Mouse (Mus musculus) cerebellum, adult 9-10 months (tissue): ENCODE results near the gene Hmgb3.
"Not testable (repeated sequence)": the region's sequence is repeated elsewhere in the genome, so short reads cannot be mapped to it uniquely, and the experiment has no call there.

ENCODE experiments used
- DNase-seq: peaks from one replicate; pipeline ENCODE4 v3.0.0; 2022

The Hmgb3 gene

GRCm38 (mm10) chrX:71555415-71556114 lies at the start of gene Hmgb3:
Gene Hmgb3 (plus strand): TSS chrX:71555918.
- DNase-seq, result peak; percentile 71

DNA sequence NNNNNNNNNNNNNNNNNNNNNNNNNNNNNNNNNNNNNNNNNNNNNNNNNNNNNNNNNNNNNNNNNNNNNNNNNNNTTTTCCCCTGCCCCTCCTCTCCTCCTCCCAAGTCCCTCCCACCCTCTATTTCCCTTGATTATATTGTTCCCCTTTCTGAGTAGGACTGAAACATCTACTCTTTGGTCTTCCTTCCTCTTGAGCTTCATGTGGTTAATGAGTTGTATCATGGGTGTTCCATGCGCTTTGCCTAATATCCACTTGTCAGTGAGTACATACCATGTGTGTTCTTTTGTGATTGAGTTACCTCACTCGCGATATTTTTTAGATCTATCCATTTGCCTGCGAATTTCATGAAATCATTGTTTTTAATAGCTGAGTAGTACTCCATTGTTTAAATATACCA lies 49.1 kb upstream of the Hmgb3 start:
- DNase-seq, result not testable (repeated sequence)

DNA sequence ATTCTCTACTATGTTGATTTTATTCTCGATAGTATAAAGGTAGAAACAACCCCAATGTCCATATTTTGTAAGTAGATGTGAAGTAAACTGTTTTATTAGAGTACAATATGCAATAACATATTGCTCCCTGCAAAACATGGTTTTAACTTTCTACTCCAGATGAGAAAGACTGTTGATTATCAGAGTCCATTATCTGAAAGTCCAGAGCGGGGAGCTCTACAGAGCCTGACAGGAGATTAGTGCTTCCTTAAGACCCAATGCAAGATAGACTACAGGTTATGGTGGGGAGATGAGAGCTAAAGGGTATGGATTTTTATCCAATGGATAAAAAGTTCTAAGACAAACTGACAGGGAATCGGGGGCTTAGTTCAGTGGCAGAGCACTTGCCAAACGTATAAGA lies 36.5 kb upstream of the Hmgb3 start:
- DNase-seq, result no peak

DNA sequence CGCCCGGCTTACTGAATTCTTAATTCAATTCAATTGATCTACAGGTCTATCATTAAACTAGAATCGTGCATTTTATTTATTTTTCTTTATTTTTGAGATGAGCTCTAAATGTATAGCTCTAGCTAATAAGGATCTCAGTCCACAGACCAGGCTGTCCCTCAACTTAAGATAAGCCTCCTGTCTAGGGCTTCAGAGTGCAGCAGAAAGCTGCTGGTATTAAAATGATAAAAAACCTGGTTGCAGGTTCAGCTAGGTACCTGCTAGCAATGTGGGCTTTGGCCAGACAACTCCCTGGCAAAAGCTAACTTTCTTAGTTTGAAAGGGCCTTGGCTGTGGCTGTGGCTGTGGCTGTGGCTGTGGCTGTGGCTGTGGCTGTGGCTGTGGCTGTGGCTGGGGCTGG lies 32.8 kb upstream of the Hmgb3 start:
- no peak for DNase-seq

- DNase-seq, result no peak
Observed at GRCm38 (mm10) chrX:71524310-71524709, 31.4 kb upstream of the Hmgb3 start.

DNA sequence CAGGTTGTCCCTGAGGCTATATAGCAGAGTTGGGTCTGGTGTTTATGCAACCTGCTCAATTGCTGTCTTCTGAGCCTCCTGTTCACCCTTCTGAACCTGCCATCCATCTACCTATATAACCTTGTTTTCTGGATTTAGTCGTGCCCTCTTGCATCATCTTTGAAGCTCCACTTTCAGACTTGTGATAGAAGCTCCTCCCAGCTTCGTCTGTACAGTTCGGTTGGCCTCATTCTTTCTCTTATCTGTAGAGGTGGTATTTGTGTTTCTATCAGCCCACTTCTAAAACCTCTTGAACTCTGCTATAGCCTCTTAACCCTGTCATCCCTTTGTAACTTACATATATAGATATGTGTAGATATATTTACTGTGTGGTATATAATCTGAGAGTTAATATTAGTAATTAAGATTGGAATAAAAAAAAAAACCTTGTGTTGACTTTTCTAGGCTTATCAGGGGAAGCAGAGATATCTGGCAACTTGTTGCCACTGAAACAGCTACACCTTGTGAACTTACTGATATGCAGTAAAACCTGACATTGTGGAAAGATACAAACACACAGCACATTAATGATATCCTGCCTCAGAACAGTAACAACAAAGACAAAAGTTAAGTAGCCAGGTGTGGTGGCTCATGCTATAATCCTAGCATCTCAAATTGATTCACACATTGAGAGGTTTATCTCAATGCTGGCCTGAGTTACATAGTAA lies 30.0 kb upstream of the Hmgb3 start:
- no peak for DNase-seq

DNA sequence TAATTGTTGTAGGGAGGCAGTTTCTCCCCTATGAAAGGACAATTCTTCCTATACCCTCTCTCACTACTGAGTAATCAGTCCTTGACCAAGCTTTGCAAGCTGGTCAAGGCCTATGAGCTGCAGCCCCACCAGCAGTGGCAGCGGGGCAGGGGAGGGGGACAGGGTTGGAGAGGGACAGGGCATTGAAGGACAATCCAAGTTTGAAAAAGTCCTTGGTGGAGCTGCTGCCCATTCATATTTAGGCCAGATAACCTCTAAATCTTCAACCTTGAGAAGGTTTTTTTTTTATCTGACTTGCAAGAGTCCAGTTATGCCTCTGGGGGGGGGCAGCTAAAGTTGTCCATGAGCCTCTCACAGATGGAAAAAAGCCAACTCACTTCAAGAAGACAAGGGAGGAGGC lies 28.3 kb upstream of the Hmgb3 start:
- no peak for DNase-seq

DNA sequence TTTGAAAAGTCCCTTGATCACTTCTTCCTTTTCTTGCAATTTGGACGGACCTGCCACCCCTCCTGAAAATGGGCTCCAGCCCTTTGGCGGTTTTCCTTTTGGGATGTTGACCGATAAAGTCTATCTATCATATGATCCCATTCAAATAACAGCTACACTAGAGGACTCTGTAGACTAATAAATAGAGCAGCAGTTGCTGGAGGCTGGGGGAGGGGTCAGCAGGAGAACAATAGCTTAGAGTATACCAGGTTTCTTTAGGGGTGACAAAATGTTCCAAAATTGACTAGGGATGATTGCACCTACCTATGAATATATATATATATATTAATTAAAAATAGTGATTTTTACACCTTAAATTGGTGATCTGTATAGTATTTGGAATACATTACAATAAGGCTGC lies 27.6 kb upstream of the Hmgb3 start:
- no peak for DNase-seq

DNA sequence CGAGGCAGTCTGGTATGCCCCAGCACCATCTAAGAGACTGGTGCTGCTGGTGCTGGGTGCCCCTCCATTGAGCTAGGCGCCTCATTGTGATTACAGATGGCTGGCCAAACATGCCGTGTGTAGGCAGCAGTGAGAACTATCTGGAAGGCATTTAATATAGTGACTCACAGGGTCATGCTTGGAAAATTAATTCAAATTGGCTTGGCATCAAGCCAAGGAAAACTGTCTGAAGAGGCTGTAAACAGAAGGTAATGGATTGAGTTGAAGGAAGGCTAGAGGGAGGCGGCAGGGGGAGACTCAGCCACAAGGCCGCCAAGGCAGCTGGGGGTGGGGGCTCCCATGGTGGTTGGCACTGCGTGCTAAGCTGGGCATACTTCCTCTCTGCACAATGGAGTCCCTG lies 27.1 kb upstream of the Hmgb3 start:
- no peak for DNase-seq

DNA sequence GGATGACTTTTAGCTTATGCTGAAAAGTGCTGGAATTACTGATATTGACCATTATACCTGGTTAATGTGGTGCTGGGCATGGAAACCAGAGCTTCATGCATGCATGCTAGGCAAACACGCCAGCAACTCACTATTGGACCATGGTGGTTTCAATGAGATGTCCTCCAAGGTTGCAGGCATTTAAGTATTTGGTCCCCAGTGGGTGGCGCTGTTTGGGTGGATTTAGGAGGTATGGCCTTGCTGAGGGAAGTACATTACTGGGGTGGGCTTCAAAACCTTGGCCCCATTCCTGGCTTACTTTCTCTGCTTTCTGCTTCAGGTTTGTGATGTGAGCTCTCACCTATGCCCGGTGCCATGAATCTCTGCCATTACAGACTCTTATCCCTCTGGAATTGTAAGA lies 23.1 kb upstream of the Hmgb3 start:
- DNase-seq, result no peak

DNA sequence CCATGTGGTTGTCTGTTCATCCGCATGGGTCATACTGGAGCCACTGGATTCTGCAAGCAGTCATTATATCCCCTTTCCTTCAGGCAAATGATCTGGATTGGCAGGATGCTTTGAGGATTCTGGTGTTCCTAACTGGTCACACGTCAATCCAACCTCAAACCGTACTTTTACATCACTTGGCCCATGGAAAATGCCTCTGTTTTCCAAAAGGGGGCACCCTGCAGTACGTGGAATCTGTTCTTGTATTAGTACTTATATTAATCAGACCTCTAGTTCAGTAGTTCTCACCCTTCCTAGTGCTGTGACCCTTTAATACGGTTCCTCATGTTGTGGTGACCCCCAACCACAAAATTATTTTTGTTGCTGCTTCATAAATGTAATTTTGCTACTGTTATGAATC lies 21.6 kb upstream of the Hmgb3 start:
- DNase-seq, result no peak

GRCm38 (mm10) chrX:71537791-71538190 lies 17.9 kb upstream of the Hmgb3 start:
- no peak for DNase-seq

- DNase-seq, result no peak
Observed at GRCm38 (mm10) chrX:71540821-71541510, 14.8 kb upstream of the Hmgb3 start.

DNA sequence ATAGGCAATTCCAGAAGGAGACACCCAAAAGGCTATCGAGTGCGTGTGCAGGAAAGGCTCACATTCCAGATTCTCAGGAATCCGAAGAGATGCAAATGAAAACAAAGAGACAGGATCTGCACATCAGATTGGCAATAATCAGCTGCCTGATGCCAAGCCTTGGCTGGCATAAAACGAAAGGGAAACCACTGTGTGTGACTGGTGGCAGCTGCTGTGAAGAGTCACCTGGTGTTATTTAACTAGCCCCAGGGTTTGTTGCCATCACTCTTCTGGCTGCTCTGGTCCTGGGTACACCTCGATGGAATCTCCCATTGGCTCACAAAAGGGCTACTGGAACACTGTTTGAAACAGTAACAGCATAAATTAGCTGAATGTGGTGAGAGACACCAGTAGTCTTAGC lies 11.0 kb upstream of the Hmgb3 start:
- no peak for DNase-seq

DNA sequence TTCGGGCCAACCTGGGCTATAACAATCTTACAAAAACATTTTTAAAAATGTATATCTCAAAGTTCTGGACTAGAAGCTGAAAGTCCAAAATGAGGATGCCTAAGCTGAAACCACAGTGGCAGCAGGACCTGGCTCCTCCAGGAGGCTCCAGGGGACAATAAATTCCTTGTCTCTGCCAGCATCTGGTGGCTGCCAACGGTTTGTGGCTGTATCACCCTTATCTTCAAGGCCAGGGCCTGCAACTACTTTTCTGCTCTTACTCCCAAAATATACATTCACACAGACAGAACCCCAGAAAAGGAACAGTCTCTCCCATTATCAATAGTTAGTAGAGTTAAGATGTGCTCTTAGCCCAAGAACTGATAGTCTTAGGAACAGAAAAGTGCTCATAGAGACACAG lies 10.6 kb upstream of the Hmgb3 start:
- DNase-seq, result no peak

GRCm38 (mm10) chrX:71556115-71556941 lies 610 bp downstream of the Hmgb3 start:
- DNase-seq, result no peak

DNA sequence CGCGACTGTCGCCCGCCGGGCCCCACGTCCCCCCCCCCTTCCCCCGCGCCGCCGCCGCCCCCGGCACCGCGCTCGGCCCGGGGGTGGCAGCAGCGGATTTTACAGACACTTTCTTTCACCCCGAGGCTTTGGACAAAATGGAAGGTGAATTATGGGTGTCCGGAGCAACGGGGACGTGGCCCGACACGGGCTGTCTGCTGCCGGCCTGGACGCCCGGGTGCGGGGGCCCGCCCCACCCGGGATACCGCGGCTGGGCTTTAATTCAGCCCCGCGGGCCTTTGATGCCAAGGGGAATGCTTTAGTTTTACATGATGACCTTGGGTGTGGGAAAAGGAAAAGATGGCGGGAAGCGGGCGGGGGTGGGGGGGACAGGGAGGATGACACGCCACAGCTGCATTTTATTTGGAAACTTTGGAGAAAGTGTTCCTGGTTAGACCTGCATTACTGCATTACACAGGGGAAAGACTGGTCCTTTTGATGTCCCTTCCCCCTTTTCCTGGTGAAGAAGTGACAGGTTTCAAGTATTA lies 1.3 kb downstream of the Hmgb3 start:
- DNase-seq, result no peak

DNA sequence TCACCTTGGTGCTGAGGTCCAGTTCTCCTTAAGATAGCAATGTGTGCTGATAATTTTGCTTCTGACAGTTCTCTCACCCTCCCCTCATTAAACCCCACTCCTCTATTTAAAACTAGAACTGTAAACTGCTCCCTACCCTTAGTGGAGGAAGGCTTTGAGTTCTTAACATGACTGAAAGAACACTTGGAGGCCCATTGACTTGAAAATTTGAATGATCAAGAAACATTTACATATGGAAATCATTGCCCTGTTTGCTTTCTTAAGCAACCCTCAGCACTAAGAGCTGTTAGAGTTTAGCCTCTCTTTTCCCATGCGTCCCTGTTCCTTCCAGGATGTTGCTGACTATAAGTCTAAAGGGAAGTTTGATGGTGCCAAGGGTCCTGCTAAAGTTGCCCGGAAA lies 3.6 kb downstream of the Hmgb3 start:
- no peak for DNase-seq

- no peak for DNase-seq
Observed at GRCm38 (mm10) chrX:71560796-71561195, 5.1 kb downstream of the Hmgb3 start.

DNA sequence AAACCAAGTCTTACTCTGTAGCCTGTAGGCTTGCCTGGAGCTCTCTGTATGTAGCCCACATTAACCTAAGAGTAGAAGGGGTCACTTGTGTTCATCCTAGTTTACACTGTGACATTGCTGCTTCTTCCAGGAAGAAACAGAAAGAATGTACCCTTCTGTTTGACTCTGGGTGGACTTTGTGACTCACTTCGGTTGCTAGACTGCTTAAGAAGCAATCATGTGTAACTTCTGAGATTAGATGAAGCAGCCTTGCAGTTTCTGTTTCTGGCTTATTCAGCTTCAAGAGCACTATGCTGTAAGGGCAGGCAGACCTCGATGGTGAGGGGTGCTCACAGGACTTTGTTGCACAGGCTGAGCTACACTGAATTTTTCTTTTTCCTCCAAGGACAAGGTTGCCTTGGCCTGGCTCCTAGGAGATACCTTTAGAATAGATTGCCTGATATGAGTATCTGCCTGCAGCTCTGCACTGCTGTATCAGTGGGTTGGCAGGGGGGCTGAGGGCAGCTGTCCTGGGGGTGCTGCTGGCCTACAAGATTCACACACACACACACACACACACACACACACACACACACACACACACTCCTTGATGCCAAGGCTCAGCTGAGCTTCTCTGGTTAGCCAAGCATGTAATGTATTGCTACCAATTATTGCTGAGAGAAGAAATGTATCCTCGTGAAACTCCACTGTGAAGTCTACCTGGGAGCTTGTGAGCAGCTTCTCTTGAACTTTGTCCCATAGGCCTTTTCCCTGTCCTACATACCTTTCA lies 17.6 kb downstream of the Hmgb3 start:
- no peak for DNase-seq

DNA sequence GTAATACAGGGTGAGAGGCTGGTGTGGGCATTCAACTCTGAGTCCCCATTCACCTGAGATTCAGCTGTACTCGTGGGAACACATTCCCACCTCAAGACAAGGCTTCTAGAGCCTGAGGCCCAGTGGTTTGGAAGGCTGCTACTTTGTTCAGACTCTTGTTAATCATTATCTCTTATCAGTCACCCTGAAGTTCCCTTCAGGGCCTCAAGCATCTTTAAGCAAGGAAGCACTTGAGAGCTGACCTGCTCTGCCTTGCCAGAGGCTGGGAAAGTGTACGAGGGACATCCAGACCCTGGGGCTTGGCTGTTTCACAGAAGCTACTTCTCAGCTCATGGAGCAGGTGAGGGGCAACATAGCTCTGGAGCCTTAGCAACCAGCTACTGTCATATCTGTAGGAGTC lies 19.8 kb downstream of the Hmgb3 start:
- DNase-seq, result no peak

DNA sequence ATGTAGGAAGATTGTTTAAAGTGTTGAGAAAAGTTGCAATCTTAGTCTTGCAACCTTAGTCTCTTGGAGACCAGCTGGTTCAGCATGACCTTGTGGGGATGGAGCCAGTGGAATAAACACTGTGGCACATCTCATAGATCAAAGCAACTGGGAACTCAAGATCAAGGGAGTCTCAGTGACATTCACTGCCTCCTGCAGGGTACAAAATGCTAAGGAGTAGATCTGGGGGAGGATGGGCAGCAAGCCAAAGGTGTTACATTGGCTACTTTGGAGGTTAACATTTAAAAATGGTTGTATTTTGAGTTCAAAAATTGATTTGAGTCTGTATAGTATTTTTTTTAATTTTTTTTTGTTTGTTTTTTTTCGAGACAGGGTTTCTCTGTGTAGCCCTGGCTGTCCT lies 33.5 kb downstream of the Hmgb3 start:
- no peak for DNase-seq
